Mouse (Mus musculus) MEL (cell line): Measurements from ENCODE around the gene Fam185a. TPM values are rescaled to one million over a fixed set of nuclear protein-coding genes. Genes with fewer than 3 reads are reported as not detected.

ENCODE experiments used
- DNase-seq: peaks from one replicate; pipeline ENCODE4 v3.0.0; 2011; ENCODE audit warnings: low read depth, low spot score
- H3K27ac ChIP-seq: 2 replicates; pipeline ENCODE4 v1.5.1; 2012; ENCODE audit warnings: low read depth, mild to moderate bottlenecking, control low read depth, low read length, moderate library complexity; ENCODE audit not compliant: control insufficient read depth
- H3K27me3 ChIP-seq, 2 experiments: fragments of 150-350 bp in 1 of 2; sonication (generic) in 1 of 2; 2 replicates each; pipeline ENCODE4 v1.6.1; 2012; ENCODE audit warnings: low read length in 2 of 2, mild to moderate bottlenecking in 2 of 2, improper control_type of control experiment in 1 of 2, moderate library complexity in 1 of 2; ENCODE audit not compliant: insufficient read depth in 2 of 2, control insufficient read depth in 1 of 2
- H3K36me3 ChIP-seq, 2 experiments: 2 replicates each; pipeline ENCODE4 v1.6.1; 2012 to 2014; ENCODE audit warnings: low read length in 2 of 2, improper control_type of control experiment in 1 of 2, inconsistent platforms in 1 of 2, mild to moderate bottlenecking in 1 of 2; ENCODE audit not compliant: insufficient read depth in 2 of 2, control insufficient read depth in 1 of 2
- H3K4me1 ChIP-seq, 2 experiments: fragments of 150-350 bp in 1 of 2; sonication (generic) in 1 of 2; 2 replicates each; pipeline ENCODE4 v1.6.1; 2012; ENCODE audit warnings: low read length in 2 of 2, improper control_type of control experiment in 1 of 2, mild to moderate bottlenecking in 1 of 2; ENCODE audit not compliant: insufficient read depth in 2 of 2, control insufficient read depth in 1 of 2
- H3K4me3 ChIP-seq, 2 experiments: fragments of 150-350 bp in 1 of 2; sonication (generic) in 1 of 2; 2 replicates each; pipeline ENCODE4 v1.5.1; 2012; ENCODE audit warnings: low read depth in 2 of 2, low read length in 2 of 2, mild to moderate bottlenecking in 2 of 2, moderate library complexity in 2 of 2, control low read depth in 1 of 2, improper control_type of control experiment in 1 of 2; ENCODE audit not compliant: control insufficient read depth in 1 of 2, insufficient read depth in 1 of 2
- H3K79me2 ChIP-seq: 2 replicates; pipeline ENCODE4 v1.6.1; 2012; ENCODE audit warnings: mild to moderate bottlenecking, low read length, moderate library complexity; ENCODE audit not compliant: control insufficient read depth, poor library complexity, insufficient read depth
- H3K9ac ChIP-seq: 2 replicates; pipeline ENCODE4 v1.6.1; 2012; ENCODE audit warnings: low read depth, mild to moderate bottlenecking, control low read depth, low read length, moderate library complexity; ENCODE audit not compliant: control insufficient read depth, poor library complexity, severe bottlenecking
- H3K9me3 ChIP-seq: fragments of 150-350 bp; sonication (generic); replicated peaks from 2 replicates; pipeline ENCODE4 v1.6.1; 2012; ENCODE audit warnings: mild to moderate bottlenecking, low read length, improper control_type of control experiment, moderate library complexity; ENCODE audit not compliant: insufficient read depth
- CHD2 ChIP-seq: IDR thresholded peaks from 2 replicates; pipeline ENCODE4 v1.6.1; 2011; ENCODE audit warnings: low read length, improper control_type of control experiment
- ELF1 ChIP-seq: IDR thresholded peaks from 2 replicates; pipeline ENCODE4 v1.6.1; 2014; ENCODE audit warnings: low read depth, mild to moderate bottlenecking, inconsistent platforms, low read length, improper control_type of control experiment, moderate library complexity
- GABPA ChIP-seq: IDR thresholded peaks from 2 replicates; pipeline ENCODE4 v1.6.1; 2012; ENCODE audit warnings: low read depth, mild to moderate bottlenecking, inconsistent platforms, low read length, improper control_type of control experiment, moderate library complexity
- JUND ChIP-seq: IDR thresholded peaks from 2 replicates; pipeline ENCODE4 v1.6.1; 2011; ENCODE audit warnings: low read depth, mild to moderate bottlenecking, improper control_type of control experiment, low read length
- KAT2A ChIP-seq: conservative IDR thresholded peaks from 2 replicates; pipeline ENCODE4 v1.6.1; 2012; ENCODE audit warnings: low read depth, low read length, improper control_type of control experiment, inconsistent platforms
- MAX ChIP-seq: IDR thresholded peaks from 2 replicates; pipeline ENCODE4 v1.6.1; 2011; ENCODE audit warnings: low read length, improper control_type of control experiment
- MAZ ChIP-seq: IDR thresholded peaks from 2 replicates; pipeline ENCODE4 v1.6.1; 2012; ENCODE audit warnings: low read depth, mild to moderate bottlenecking, inconsistent platforms, low read length, improper control_type of control experiment
- MXI1 ChIP-seq: IDR thresholded peaks from 2 replicates; pipeline ENCODE4 v1.6.1; 2011; ENCODE audit warnings: mild to moderate bottlenecking, low read depth, low read length, improper control_type of control experiment
- MYC ChIP-seq: IDR thresholded peaks from 2 replicates; pipeline ENCODE4 v1.6.1; 2011; ENCODE audit warnings: low read depth, mild to moderate bottlenecking, low read length, improper control_type of control experiment, moderate library complexity
- NELFE ChIP-seq: IDR thresholded peaks from 2 replicates; pipeline ENCODE4 v1.6.1; 2011; ENCODE audit warnings: low read depth, low read length, improper control_type of control experiment
- NRF1 ChIP-seq: IDR thresholded peaks from 2 replicates; pipeline ENCODE4 v1.6.1; 2014; ENCODE audit warnings: low read depth, mild to moderate bottlenecking, inconsistent platforms, low read length, improper control_type of control experiment, moderate library complexity; ENCODE audit not compliant: poor library complexity, insufficient read depth, severe bottlenecking
- POLR2A ChIP-seq, 2 experiments: IDR thresholded peaks; 2 replicates each; pipeline ENCODE4 v1.6.1; 2011 to 2012; ENCODE audit warnings: low read length in 2 of 2, mild to moderate bottlenecking in 2 of 2, control low read depth in 1 of 2, improper control_type of control experiment in 1 of 2, low read depth in 1 of 2, moderate library complexity in 1 of 2; ENCODE audit not compliant: control insufficient read depth in 1 of 2, insufficient read depth in 1 of 2, poor library complexity in 1 of 2
- RAD21 ChIP-seq: IDR thresholded peaks from 2 replicates; pipeline ENCODE4 v1.6.1; 2011; ENCODE audit warnings: mild to moderate bottlenecking, low read depth, low read length, improper control_type of control experiment
- RCOR1 ChIP-seq: IDR thresholded peaks from 2 replicates; pipeline ENCODE4 v1.6.1; 2012; ENCODE audit warnings: low read depth, mild to moderate bottlenecking, inconsistent platforms, low read length, improper control_type of control experiment
- SIN3A ChIP-seq: IDR thresholded peaks from 2 replicates; pipeline ENCODE4 v1.6.1; 2012; ENCODE audit warnings: low read length, improper control_type of control experiment, inconsistent platforms
- SMC3 ChIP-seq: IDR thresholded peaks from 2 replicates; pipeline ENCODE4 v1.6.1; 2011; ENCODE audit warnings: low read depth, low read length, improper control_type of control experiment
- TAL1 ChIP-seq: IDR thresholded peaks from 2 replicates; pipeline ENCODE4 v1.6.1; 2012; ENCODE audit warnings: mild to moderate bottlenecking, inconsistent platforms, low read length, moderate library complexity, mixed read lengths
- TCF12 ChIP-seq: IDR thresholded peaks from 2 replicates; pipeline ENCODE4 v1.6.1; 2014; ENCODE audit warnings: low read depth, mild to moderate bottlenecking, inconsistent platforms, low read length, improper control_type of control experiment, moderate library complexity
- USF1 ChIP-seq: IDR thresholded peaks from 2 replicates; pipeline ENCODE4 v1.6.1; 2014; ENCODE audit warnings: low read depth, mild to moderate bottlenecking, inconsistent platforms, low read length, improper control_type of control experiment, moderate library complexity
- USF2 ChIP-seq, 2 experiments: IDR thresholded peaks; 2 replicates each; pipeline ENCODE4 v1.6.1; 2011 to 2012; ENCODE audit warnings: improper control_type of control experiment in 2 of 2, low read length in 2 of 2, borderline replicate concordance in 1 of 2, inconsistent platforms in 1 of 2, low read depth in 1 of 2, mild to moderate bottlenecking in 1 of 2; ENCODE audit not compliant: insufficient read depth in 1 of 2
- polyA plus RNA-seq, 2 experiments: library from polyadenylated mRNA; stranded (reverse) in 1 of 2; unstranded in 1 of 2; fragments of >175 nt in 1 of 2; fragments of >200 nt in 1 of 2; gene quantifications; 2 replicates each; pipeline versions ENCODE4 v1.2.1 to v1.2.4; 2012; ENCODE audit warnings: low replicate concordance in 2 of 2, low read depth in 1 of 2; ENCODE audit not compliant: insufficient read length in 2 of 2, insufficient read depth in 1 of 2, missing spikeins in 1 of 2
- total RNA-seq: library from RNA; depleted of rRNA; stranded (reverse); fragments of 300-350 nt; gene quantifications from 2 replicates; pipeline ENCODE4 v1.2.3, GENCODE M21; 2012

Gene Fam185a
- total and polyA plus RNA-seq, 3 experiments, result 20.2 to 28.3 TPM; not detected in 1

GRCm38 (mm10) chr5:21487716-21488115, 63.0 kb downstream of the Fam185a start:
- TF ChIP-seq POLR2A (IDR thresholded peaks at IDR 0.05; ENCODE audit: control insufficient read depth in 1 of 2, insufficient read depth in 1 of 2, low read depth in 1 of 2, low read length in 2 of 2, poor library complexity in 1 of 2) (no peak), MAX (no peak), TAL1 (no peak), GABPA (no peak), USF1 (no peak), ELF1 (no peak), NELFE (no peak), KAT2A (no peak), TCF12 (no peak), NRF1 (no peak), MYC (no peak), RAD21 (no peak), JUND (no peak), SIN3A (no peak)
- TF ChIP-seq, all 39 proteins: peak for 0
- no peaks in the 10 kb centered on the region for H3K4me1 ChIP-seq
- no peak overlapping the region for H3K27ac ChIP-seq

GRCm38 (mm10) chr5:21488506-21488905, 63.7 kb downstream of the Fam185a start:
- Histone ChIP-seq H3K4me3 (no peak overlapping the region), H3K27me3 (peaks cover 0 to 1% of the 10 kb centered on the region in 2 experiments; a peak in 2 of 4 replicates), H3K79me2 (no peaks in the 10 kb centered on the region), H3K9ac (no peak overlapping the region), H3K9me3 (no peaks in the 10 kb centered on the region), H3K27ac (no peak overlapping the region), H3K36me3 (no peaks in the 10 kb centered on the region), H3K4me1 (no peaks in the 10 kb centered on the region)
- no peak for TF ChIP-seq SMC3
- TF ChIP-seq RAD21, result no peak
- no peak for TF ChIP-seq POLR2A (IDR thresholded peaks at IDR 0.05; ENCODE audit: control insufficient read depth in 1 of 2, insufficient read depth in 1 of 2, low read depth in 1 of 2, low read length in 2 of 2, poor library complexity in 1 of 2)
- TF ChIP-seq GABPA, result no peak
- peak; percentile 31 for DNase-seq

More at GRCm38 (mm10) chr5:21487716-21488115, 63.0 kb downstream of the Fam185a start:
- H3K9me3 ChIP-seq, result no peaks in the 10 kb centered on the region
- no peak for DNase-seq
- no peaks in the 10 kb centered on the region for H3K27me3 ChIP-seq
- H3K9ac ChIP-seq, result no peak overlapping the region
- no peak overlapping the region for H3K4me3 ChIP-seq
- no peaks in the 10 kb centered on the region for H3K36me3 ChIP-seq
- H3K79me2 ChIP-seq, result no peaks in the 10 kb centered on the region

- Histone ChIP-seq H3K9ac (no peak overlapping the region), H3K36me3 (no peaks in the 10 kb centered on the region), H3K27me3 (peaks cover 0 to 1% of the 10 kb centered on the region in 2 experiments; a peak in 2 of 4 replicates), H3K4me1 (no peaks in the 10 kb centered on the region), H3K27ac (no peak overlapping the region), H3K4me3 (no peak overlapping the region), H3K79me2 (no peaks in the 10 kb centered on the region), H3K9me3 (no peaks in the 10 kb centered on the region)
- TF ChIP-seq MXI1 (no peak), NRF1 (no peak), USF2 (IDR thresholded peaks at IDR 0.05; ENCODE audit: borderline replicate concordance in 1 of 2, insufficient read depth in 1 of 2, low read depth in 1 of 2, low read length in 2 of 2) (no peak), NELFE (no peak), CHD2 (no peak), POLR2A (IDR thresholded peaks at IDR 0.05; ENCODE audit: control insufficient read depth in 1 of 2, insufficient read depth in 1 of 2, low read depth in 1 of 2, low read length in 2 of 2, poor library complexity in 1 of 2) (no peak), RCOR1 (no peak), MAZ (no peak), SIN3A (no peak), MYC (no peak)
- DNase-seq, result no peak
Observed at GRCm38 (mm10) chr5:21489135-21489534, 64.4 kb downstream of the Fam185a start.
